Mouse (Mus musculus) heart, postnatal 10 days (tissue): ENCODE measurements around the gene Bicd2. TPM values are rescaled to one million over a fixed set of nuclear protein-coding genes. Genes with fewer than 3 reads are reported as not detected.
"Not testable (repeated sequence)": the region's sequence is repeated elsewhere in the genome, so short reads cannot be mapped to it uniquely, and the experiment has no call there.

Experiments
- DNase-seq, 2 experiments: peaks; one replicate each; pipeline ENCODE4 v3.0.0; 2021
- intact Hi-C: fragments of 180-260 bp; cut with DNase I; formaldehyde crosslinking; loops from one replicate; pipeline ENCODE4 v1.15.1; 2025
- total RNA-seq, 2 experiments: library from RNA; stranded (reverse); gene quantifications; 2 replicates each; pipeline ENCODE4 v1.2.3; 2021

Bicd2 gene
- total RNA-seq, 2 experiments from 2014 or later: 74.6 to 83.6 TPM

GRCm38 (mm10) chr13:49357367-49358026 lies 16.1 kb downstream of the Bicd2 start:
- no peak for DNase-seq
- intact Hi-C loops: loop anchor here (2.0 kb wide), 1 partner anchor 15 kb away; no protein-coding TSS in a partner anchor

- intact Hi-C loops: loop anchor here (2.0 kb wide), 1 partner anchor 15 kb away; no protein-coding TSS in a partner anchor
- no peak for DNase-seq
Observed at GRCm38 (mm10) chr13:49358184-49358583, 16.8 kb downstream of the Bicd2 start.

- DNase-seq: peak; percentile 56 to 64
- intact Hi-C loops: no loop called here
Observed at GRCm38 (mm10) chr13:49360906-49361406, 19.6 kb downstream of the Bicd2 start.

GRCm38 (mm10) chr13:49362364-49362763 lies 21.0 kb downstream of the Bicd2 start:
- intact Hi-C loops: no loop called here
- peak in 1 of 2 experiments; percentile 49 for DNase-seq

- no peak for DNase-seq
- intact Hi-C loops: no loop called here
Observed at GRCm38 (mm10) chr13:49362804-49363203, 21.4 kb downstream of the Bicd2 start.

- DNase-seq: peak; percentile 75 to 76
- intact Hi-C loops: no loop called here
Observed at GRCm38 (mm10) chr13:49364716-49365115, 23.3 kb downstream of the Bicd2 start.

- intact Hi-C loops: no loop called here
Observed at GRCm38 (mm10) chr13:49367657-49368440, 26.5 kb downstream of the Bicd2 start.

GRCm38 (mm10) chr13:49369404-49369803 lies 28.0 kb downstream of the Bicd2 start:
- intact Hi-C loops: no loop called here
- no peak for DNase-seq

More at GRCm38 (mm10) chr13:49367657-49368440, 26.5 kb downstream of the Bicd2 start:
- no peak for DNase-seq

GRCm38 (mm10) chr13:49370216-49370615 lies 28.8 kb downstream of the Bicd2 start:
- DNase-seq: peak; percentile 49 to 50
- intact Hi-C loops: not testable (repeated sequence)

GRCm38 (mm10) chr13:49370916-49371315 lies 29.5 kb downstream of the Bicd2 start:
- intact Hi-C loops: not testable (repeated sequence)
- peak in 1 of 2 experiments; percentile 56 for DNase-seq

GRCm38 (mm10) chr13:49371428-49371899 lies 30.1 kb downstream of the Bicd2 start:
- intact Hi-C loops: no loop called here
- DNase-seq: peak; percentile 86 to 90

GRCm38 (mm10) chr13:49372370-49373060 lies 31.1 kb downstream of the Bicd2 start:
- peak; percentile 63 to 71 for DNase-seq
- intact Hi-C loops: no loop called here

GRCm38 (mm10) chr13:49374304-49374703 lies 32.9 kb downstream of the Bicd2 start:
- no peak for DNase-seq
- intact Hi-C loops: no loop called here

GRCm38 (mm10) chr13:49374730-49375129 lies 33.3 kb downstream of the Bicd2 start:
- intact Hi-C loops: no loop called here
- no peak for DNase-seq

GRCm38 (mm10) chr13:49377608-49378007 lies 36.2 kb downstream of the Bicd2 start:
- intact Hi-C loops: no loop called here
- no peak for DNase-seq

- no peak for DNase-seq
- intact Hi-C loops: no loop called here
Observed at GRCm38 (mm10) chr13:49379301-49379700, 37.9 kb downstream of the Bicd2 start.

GRCm38 (mm10) chr13:49381230-49381629 lies 39.8 kb downstream of the Bicd2 start:
- peak; percentile 92 to 96 for DNase-seq
- intact Hi-C loops: loop anchor here (1.0 to 10.0 kb wide), 4 partner anchors 42 to 266 kb away; partner anchors contain the start of gene Card19

- intact Hi-C loops: loop anchor here (5.0 to 10.0 kb wide), 2 partner anchors 168 to 264 kb away; partner anchors contain the start of gene Card19
- no peak for DNase-seq
Observed at GRCm38 (mm10) chr13:49382997-49383396, 41.6 kb downstream of the Bicd2 start.

GRCm38 (mm10) chr13:49384751-49385463 lies 43.5 kb downstream of the Bicd2 start:
- intact Hi-C loops: loop anchor here (5.0 to 10.0 kb wide), 2 partner anchors 170 to 262 kb away; partner anchors contain the start of gene Card19
- no peak for DNase-seq

- intact Hi-C loops: loop anchor here (5.0 kb wide), 1 partner anchor 154 kb away; no protein-coding TSS in a partner anchor
- DNase-seq: no peak
Observed at GRCm38 (mm10) chr13:49391374-49391773, 50.0 kb downstream of the Bicd2 start.
